Mouse (Mus musculus) lung, embryonic 16.5 days (tissue): ENCODE measurements at regions not wholly inside any gene's neighbourhood (a gene's known extent, or its start where the extent isn't known, plus 50 kb on each side); places are given as distances from the start of the nearest gene placed in this dataset.

Experiments used
- ATAC-seq: fragments of 200-750 bp; cut with Nextera tagmentation; 2 replicates; pipeline ENCODE4 v1.8.0; 2017; ENCODE audit warnings: low read depth, mild to moderate bottlenecking, moderate library complexity
- H3K27ac ChIP-seq: fragments of 300-500 bp; sonication (generic); 2 replicates; pipeline ENCODE4 v1.5.1; 2014; ENCODE audit warnings: mild to moderate bottlenecking, control low read depth, low read length
- H3K27me3 ChIP-seq: fragments of 300-500 bp; sonication (generic); 2 replicates; pipeline ENCODE4 v1.6.1; 2014; ENCODE audit warnings: low read depth, low read length, mixed read lengths; ENCODE audit not compliant: control insufficient read depth, insufficient read depth
- H3K36me3 ChIP-seq: fragments of 300-500 bp; sonication (generic); 2 replicates; pipeline ENCODE4 v1.6.1; 2014; ENCODE audit warnings: low read length; ENCODE audit not compliant: control insufficient read depth, insufficient read depth
- H3K4me1 ChIP-seq: fragments of 300-500 bp; sonication (generic); replicated peaks from 2 replicates; pipeline ENCODE4 v1.6.1; 2014; ENCODE audit warnings: low read length, mixed read lengths; ENCODE audit not compliant: control insufficient read depth, insufficient read depth
- H3K4me2 ChIP-seq: fragments of 300-500 bp; sonication (generic); 2 replicates; pipeline ENCODE4 v1.6.1; 2014; ENCODE audit warnings: low read depth, low read length, control low read depth
- H3K4me3 ChIP-seq: fragments of 300-500 bp; sonication (generic); 2 replicates; pipeline ENCODE4 v1.5.1; 2014; ENCODE audit warnings: mild to moderate bottlenecking, low read length, control low read depth
- H3K9ac ChIP-seq: fragments of 300-500 bp; sonication (generic); 2 replicates; pipeline ENCODE4 v1.6.1; 2014; ENCODE audit warnings: low read length, control low read depth
- H3K9me3 ChIP-seq: fragments of 300-500 bp; sonication (generic); 2 replicates; pipeline ENCODE4 v1.6.1; 2016; ENCODE audit warnings: low read length; ENCODE audit not compliant: control insufficient read depth
- WGBS: fragments of 180-500 bp; shearing (Covaris S2); extraction: QIAGEN DNeasy Blood & Tissue Kit; methylation state at CpG from one replicate; pipeline ENCODE4 v1.1.7; 2014; 5-methylcytosine and 5-hydroxymethylcytosine counted together

- no peak for ATAC-seq
- Histone ChIP-seq H3K4me2 (no peak overlapping the region), H3K27ac (no peak overlapping the region), H3K36me3 (no peaks in the 10 kb centered on the region), H3K9ac (no peak overlapping the region), H3K4me3 (no peak overlapping the region), H3K4me1 (peaks cover 6% of the 10 kb centered on the region), H3K27me3 (no peaks in the 10 kb centered on the region), H3K9me3 (no peaks in the 10 kb centered on the region)
- 70% methylated on average over 13 of the region's 13 CpGs for WGBS
Observed at GRCm38 (mm10) chr5:111538560-111539450, 121.6 kb downstream of the Mn1 start.

- no peaks in the 10 kb centered on the region for H3K36me3 ChIP-seq
- H3K27ac ChIP-seq = no peak overlapping the region
- no peak overlapping the region for H3K4me3 ChIP-seq
- peaks cover 6% of the 10 kb centered on the region for H3K4me1 ChIP-seq
- no peaks in the 10 kb centered on the region for H3K9me3 ChIP-seq
- H3K9ac ChIP-seq = no peak overlapping the region
- 7% methylated on average over 3 of the region's 3 CpGs for WGBS
- ATAC-seq = no peak
- no peaks in the 10 kb centered on the region for H3K27me3 ChIP-seq
- H3K4me2 ChIP-seq = no peak overlapping the region
Observed at GRCm38 (mm10) chr5:111540486-111540885, 123.3 kb downstream of the Mn1 start.

- H3K36me3 ChIP-seq = no peaks in the 10 kb centered on the region
- H3K4me1 ChIP-seq = no peaks in the 10 kb centered on the region
- H3K9ac ChIP-seq = no peak overlapping the region
- no peak for ATAC-seq
- no peaks in the 10 kb centered on the region for H3K9me3 ChIP-seq
- H3K27ac ChIP-seq = no peak overlapping the region
- H3K27me3 ChIP-seq = no peaks in the 10 kb centered on the region
- 68% methylated on average over 3 of the region's 3 CpGs for WGBS
- no peak overlapping the region for H3K4me2 ChIP-seq
- H3K4me3 ChIP-seq = no peak overlapping the region
Observed at GRCm38 (mm10) chr5:111542077-111542476, 124.9 kb downstream of the Mn1 start.

GRCm38 (mm10) chr5:111543721-111544495 is 126.7 kb downstream of the Mn1 start:
- no peak for ATAC-seq
- WGBS = 66% methylated on average over 9 of the region's 9 CpGs
- Histone ChIP-seq H3K4me3 (no peak overlapping the region), H3K9ac (no peak overlapping the region), H3K27me3 (no peaks in the 10 kb centered on the region), H3K9me3 (no peaks in the 10 kb centered on the region), H3K4me2 (no peak overlapping the region), H3K4me1 (peaks cover 4% of the 10 kb centered on the region; the same call in 1 of the 2 replicates), H3K36me3 (no peaks in the 10 kb centered on the region), H3K27ac (no peak overlapping the region)

- 0 out of 2 replicates have a peak overlapping the region, but pooled peaks have one; percentile 13 for H3K27ac ChIP-seq
- no peaks in the 10 kb centered on the region for H3K27me3 ChIP-seq
- no peak for ATAC-seq
Observed at GRCm38 (mm10) chr5:111553471-111554382, 136.6 kb downstream of the Mn1 start.

GRCm38 (mm10) chr5:111554551-111555311 is 137.6 kb downstream of the Mn1 start:
- Histone ChIP-seq H3K4me2 (0 out of 2 replicates have a peak overlapping the region, but pooled peaks have one; percentile 15), H3K9ac (peak overlapping the region; percentile 49), H3K4me3 (no peak overlapping the region), H3K36me3 (no peaks in the 10 kb centered on the region), H3K27me3 (no peaks in the 10 kb centered on the region), H3K4me1 (peaks cover 23% of the 10 kb centered on the region), H3K27ac (peak overlapping the region; percentile 56; the same call in 1 of the 2 replicates), H3K9me3 (no peaks in the 10 kb centered on the region)
- 17% methylated on average over 24 of the region's 24 CpGs for WGBS
- peak; percentile 36; the same call in 1 of the 2 replicates for ATAC-seq

More at GRCm38 (mm10) chr5:111553471-111554382, 136.6 kb downstream of the Mn1 start:
- H3K9me3 ChIP-seq = no peaks in the 10 kb centered on the region
- no peak overlapping the region for H3K4me3 ChIP-seq
- WGBS = 57% methylated on average over 16 of the region's 16 CpGs
- H3K4me2 ChIP-seq = no peak overlapping the region
- peaks cover 23% of the 10 kb centered on the region for H3K4me1 ChIP-seq
- H3K9ac ChIP-seq = no peak overlapping the region
- H3K36me3 ChIP-seq = no peaks in the 10 kb centered on the region

DNA sequence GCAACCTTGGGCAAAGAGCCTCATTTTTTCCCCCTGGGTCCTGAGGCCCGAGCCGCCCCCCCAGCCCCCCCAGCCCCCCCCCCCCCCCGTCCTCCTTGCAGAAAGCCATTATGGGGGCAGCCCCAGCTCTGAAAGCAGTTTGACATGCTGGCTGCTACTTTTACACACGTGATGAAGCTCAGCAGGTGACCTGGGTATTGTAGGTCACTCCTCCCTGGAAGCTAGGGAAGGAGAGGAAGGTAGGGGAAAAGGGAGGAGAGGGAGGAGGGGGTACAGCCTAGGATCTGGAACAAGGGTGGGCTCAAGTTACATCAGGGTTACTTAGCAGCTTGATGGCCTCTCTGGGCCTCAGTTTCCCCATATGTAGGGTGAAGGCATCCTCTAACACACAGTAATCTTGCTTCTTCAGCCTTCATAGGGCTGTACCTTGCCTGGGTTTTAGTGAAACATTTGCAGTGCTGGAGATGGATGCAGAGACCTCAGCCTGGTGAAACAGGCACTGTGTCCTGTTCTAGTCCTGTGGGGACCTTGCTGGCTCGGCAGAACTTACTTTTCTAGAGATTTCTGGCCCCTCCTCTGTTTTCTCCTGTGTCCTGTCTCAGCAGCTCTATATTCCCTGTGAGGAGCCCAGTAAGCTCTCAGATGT is 138.3 kb downstream of the Mn1 start:
- Histone ChIP-seq H3K4me3 (no peak overlapping the region), H3K9ac (peak overlapping the region; percentile 49), H3K4me1 (peaks cover 23% of the 10 kb centered on the region), H3K9me3 (no peaks in the 10 kb centered on the region), H3K27ac (peak overlapping the region; percentile 44), H3K27me3 (no peaks in the 10 kb centered on the region), H3K4me2 (no peak overlapping the region), H3K36me3 (no peaks in the 10 kb centered on the region)
- peak; percentile 13; the same call in 1 of the 2 replicates for ATAC-seq
- WGBS = 4% methylated on average over 3 of the region's 5 CpGs

DNA sequence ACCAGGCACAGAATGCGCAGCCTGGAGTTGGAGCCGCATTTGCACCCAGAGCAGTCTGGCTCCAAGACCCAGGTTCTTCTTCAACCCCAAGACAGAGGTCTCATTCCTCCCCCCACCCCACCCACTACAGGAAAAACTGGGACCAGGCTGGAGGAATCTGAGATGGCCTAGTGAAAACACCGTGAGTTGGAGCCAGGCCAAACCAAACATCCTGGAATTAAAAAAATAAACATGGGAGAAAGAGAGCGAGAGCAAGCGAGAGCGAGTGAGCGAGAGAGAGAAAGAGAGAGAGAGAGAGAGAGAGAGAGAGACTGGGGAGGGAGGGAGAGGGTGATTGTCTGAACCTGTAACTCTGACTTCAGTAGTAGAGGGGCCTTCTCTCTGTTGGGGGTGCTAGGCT is 138.8 kb downstream of the Mn1 start:
- H3K4me1 ChIP-seq = peaks cover 23% of the 10 kb centered on the region
- peak overlapping the region; percentile 44 for H3K27ac ChIP-seq
- H3K4me2 ChIP-seq = no peak overlapping the region
- no peaks in the 10 kb centered on the region for H3K27me3 ChIP-seq
- peak; percentile 56 for ATAC-seq
- 17% methylated on average over 7 of the region's 7 CpGs for WGBS
- no peaks in the 10 kb centered on the region for H3K36me3 ChIP-seq
- no peaks in the 10 kb centered on the region for H3K9me3 ChIP-seq
- no peak overlapping the region for H3K9ac ChIP-seq
- no peak overlapping the region for H3K4me3 ChIP-seq
